Mouse (Mus musculus): ENCODE data around the gene Orai1.
"Not testable (repeated sequence)": the region's sequence is repeated elsewhere in the genome, so short reads cannot be mapped to it uniquely, and the experiment has no call there.

Orai1 gene

GRCm38 (mm10) chr5:123014753-123015701, at the start of gene Orai1:
Gene Orai1 (plus strand): TSS chr5:123015074.
- DNase-seq: peak; percentile 99

GRCm38 (mm10) chr5:122965427-122965826, 49.4 kb upstream of the Orai1 start:
- no peak for DNase-seq

- DNase-seq: peak; percentile 90
These were observed 46.6 kb upstream of the Orai1 start for GRCm38 (mm10) chr5:122968322-122968721.

- DNase-seq: no peak
These were observed 44.8 kb upstream of the Orai1 start for GRCm38 (mm10) chr5:122970056-122970455.

GRCm38 (mm10) chr5:122971438-122971837, 43.4 kb upstream of the Orai1 start:
- no peak for DNase-seq

- DNase-seq: no peak
These were observed 42.8 kb upstream of the Orai1 start for GRCm38 (mm10) chr5:122972116-122972515.

GRCm38 (mm10) chr5:122974701-122975100, 40.2 kb upstream of the Orai1 start:
- DNase-seq: not testable (repeated sequence)

- DNase-seq: no peak
These were observed 35.9 kb upstream of the Orai1 start for GRCm38 (mm10) chr5:122978970-122979369.

- DNase-seq: no peak
These were observed 30.4 kb upstream of the Orai1 start for GRCm38 (mm10) chr5:122984483-122984882.

GRCm38 (mm10) chr5:122985276-122985675, 29.6 kb upstream of the Orai1 start:
- no peak for DNase-seq

GRCm38 (mm10) chr5:122986091-122986493, 28.8 kb upstream of the Orai1 start:
- no peak for DNase-seq

GRCm38 (mm10) chr5:122987211-122988020, 27.5 kb upstream of the Orai1 start:
- DNase-seq: peak; percentile 18

GRCm38 (mm10) chr5:122988021-122988751, 26.7 kb upstream of the Orai1 start:
- peak; percentile 56 for DNase-seq

- DNase-seq: peak; percentile 73
These were observed 25.8 kb upstream of the Orai1 start for GRCm38 (mm10) chr5:122989001-122989525.

GRCm38 (mm10) chr5:122989551-122990330, 25.1 kb upstream of the Orai1 start, which contains the start of gene Kdm2b:
Gene Kdm2b (minus strand): TSS chr5:122989823.
- DNase-seq: no peak

GRCm38 (mm10) chr5:122990411-122991160, 24.3 kb upstream of the Orai1 start:
- no peak for DNase-seq

- DNase-seq: no peak
These were observed 23.4 kb upstream of the Orai1 start for GRCm38 (mm10) chr5:122991350-122992004.

GRCm38 (mm10) chr5:122993811-122994210, 21.1 kb upstream of the Orai1 start:
- DNase-seq: no peak

GRCm38 (mm10) chr5:122994303-122994846, 20.5 kb upstream of the Orai1 start:
- DNase-seq: peak; percentile 96

- DNase-seq: no peak
These were observed 20.0 kb upstream of the Orai1 start for GRCm38 (mm10) chr5:122994910-122995309.
